Mouse (Mus musculus): Measurements from ENCODE around the gene Snx14.

The Snx14 gene

GRCm38 (mm10) chr9:88332447-88332846 is 106.3 kb downstream of the Snx14 start:
- TF ChIP-seq GATA4 (IDR thresholded peaks at IDR 0.05; ENCODE audit: insufficient replicate concordance, low read length), result no peak

- TF ChIP-seq GATA4 (IDR thresholded peaks at IDR 0.05; ENCODE audit: insufficient replicate concordance, low read length), result no peak
These were observed 108.4 kb downstream of the Snx14 start for GRCm38 (mm10) chr9:88330316-88330715.

- TF ChIP-seq GATA4 (IDR thresholded peaks at IDR 0.05; ENCODE audit: insufficient replicate concordance, low read length), result no peak
These were observed 109.5 kb downstream of the Snx14 start for GRCm38 (mm10) chr9:88329166-88329748.

- no peak for TF ChIP-seq GATA4 (IDR thresholded peaks at IDR 0.05; ENCODE audit: insufficient replicate concordance, low read length)
These were observed 110.1 kb downstream of the Snx14 start for GRCm38 (mm10) chr9:88328666-88329065.

GRCm38 (mm10) chr9:88326930-88327901 is 111.5 kb downstream of the Snx14 start, which contains the start of gene Nt5e:
Nt5e (plus strand) TSS chr9:88327197.
- TF ChIP-seq GATA4 (IDR thresholded peaks at IDR 0.05; ENCODE audit: insufficient replicate concordance, low read length), result no peak
